Mouse (Mus musculus) cerebellum, adult 2 months (tissue): ENCODE data around the gene Aurkb.

Experiments used
- CTCF ChIP-seq: fragments of 200-500 bp; IDR thresholded peaks from 2 replicates; pipeline ENCODE4 v1.5.1; 2011; ENCODE audit warnings: low read depth, mild to moderate bottlenecking, control low read depth, low read length, moderate library complexity, borderline replicate concordance; ENCODE audit not compliant: insufficient read depth
- POLR2A ChIP-seq: fragments of 200-500 bp; IDR thresholded peaks from 2 replicates; pipeline ENCODE4 v1.6.1; 2011; ENCODE audit warnings: low read length, control low read depth, borderline replicate concordance; ENCODE audit not compliant: insufficient read depth

DNA sequence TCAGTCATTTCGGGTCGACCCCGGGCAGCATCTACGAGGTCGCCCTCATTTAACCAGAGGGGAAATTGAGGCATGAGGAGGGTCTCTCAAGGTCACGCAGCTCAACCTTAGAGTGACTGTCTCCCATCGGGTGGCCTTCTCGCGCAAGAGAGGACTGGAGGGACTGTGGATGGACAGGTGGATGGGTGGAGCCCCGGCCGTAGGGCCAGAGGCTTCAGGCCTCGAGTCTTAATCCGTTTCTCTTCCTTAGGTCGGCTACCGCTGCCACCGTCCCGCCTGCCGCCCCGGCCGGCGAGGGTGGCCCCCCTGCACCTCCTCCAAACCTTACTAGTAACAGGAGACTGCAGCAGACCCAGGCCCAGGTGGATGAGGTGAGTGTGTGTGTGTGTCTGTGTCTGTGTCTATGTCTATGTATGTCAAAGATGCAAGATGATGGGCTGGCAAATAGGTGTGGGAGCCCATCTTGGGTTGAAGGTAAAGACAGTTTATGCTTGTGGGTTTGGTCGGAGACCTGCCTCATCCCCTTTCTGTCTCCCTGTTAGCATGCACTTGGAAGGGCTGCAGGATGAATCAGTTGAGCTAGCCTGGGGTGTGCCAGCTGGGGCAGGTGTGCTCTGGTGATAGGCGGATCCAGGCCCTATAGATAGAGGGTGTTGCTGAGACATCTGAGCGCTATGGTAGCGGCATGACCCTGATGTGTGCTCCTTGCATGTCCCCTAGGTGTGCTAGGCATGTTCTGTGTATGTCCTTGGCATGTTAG, 43.6 kb downstream of the Aurkb start:
- TF ChIP-seq CTCF (no peak), POLR2A (no peak)
